Mouse (Mus musculus) layer of hippocampus, adult 2 months (tissue): ENCODE results near the gene Aph1b. TPM values are rescaled to one million over a fixed set of nuclear protein-coding genes. Genes with fewer than 3 reads are reported as not detected.
"Not testable (repeated sequence)": the region's sequence is repeated elsewhere in the genome, so short reads cannot be mapped to it uniquely, and the experiment has no call there.

ENCODE experiments used
- DNase-seq, 2 experiments: peaks; one replicate each; pipeline ENCODE4 v3.0.0; 2022; ENCODE audit warnings: low spot score in 2 of 2
- H3K27ac ChIP-seq: fragments of 200-600 bp; 2 replicates; pipeline ENCODE4 v1.8.1; 2022
- H3K4me3 ChIP-seq: fragments of 200-600 bp; 2 replicates; pipeline ENCODE4 v1.8.1; 2022; ENCODE audit warnings: mild to moderate bottlenecking
- CTCF ChIP-seq: fragments of 200-600 bp; conservative IDR thresholded peaks from 2 replicates; pipeline ENCODE4 v1.8.1; 2022; ENCODE audit warnings: antibody characterized with exemption, mild to moderate bottlenecking, moderate library complexity
- total RNA-seq, 2 experiments: library from RNA; stranded (reverse); gene quantifications; 2 replicates each; pipeline ENCODE4 v1.2.3; 2021

The Aph1b gene
- total RNA-seq, 2 experiments from 2014 or later: 32.3 to 37.1 TPM

- no peak for TF ChIP-seq CTCF
- Histone ChIP-seq H3K4me3 (peak overlapping the region; percentile 72), H3K27ac (peak overlapping the region; percentile 91)
- DNase-seq: no peak
These were observed 444 bp downstream of the Aph1b start for GRCm38 (mm10) chr9:66794629-66795463.

GRCm38 (mm10) chr9:66787821-66788220, 7.5 kb downstream of the Aph1b start:
- DNase-seq: peak; percentile 24 to 47
- Histone ChIP-seq H3K27ac (no peak overlapping the region), H3K4me3 (no peak overlapping the region)
- TF ChIP-seq CTCF: peak; percentile 90

- DNase-seq, H3K4me3 ChIP-seq, H3K27ac ChIP-seq: not testable (repeated sequence)
- peak; percentile 58 for TF ChIP-seq CTCF
These were observed 10.7 kb downstream of the Aph1b start for GRCm38 (mm10) chr9:66784552-66784951.

- no peak for TF ChIP-seq CTCF
- no peak for DNase-seq
- Histone ChIP-seq H3K27ac (no peak overlapping the region), H3K4me3 (no peak overlapping the region)
These were observed 24.6 kb downstream of the Aph1b start for GRCm38 (mm10) chr9:66770701-66771100.

- no peak overlapping the region for H3K27ac ChIP-seq
- no peak for DNase-seq
- no peak overlapping the region for H3K4me3 ChIP-seq
- TF ChIP-seq CTCF: no peak
These were observed 26.0 kb downstream of the Aph1b start for GRCm38 (mm10) chr9:66769275-66769674.

GRCm38 (mm10) chr9:66768721-66769120, 26.6 kb downstream of the Aph1b start:
- H3K27ac ChIP-seq: no peak overlapping the region
- TF ChIP-seq CTCF: no peak
- H3K4me3 ChIP-seq: no peak overlapping the region
- DNase-seq: no peak

- H3K27ac ChIP-seq: no peak overlapping the region
- no peak overlapping the region for H3K4me3 ChIP-seq
- DNase-seq: no peak
- TF ChIP-seq CTCF: no peak
These were observed 34.3 kb downstream of the Aph1b start for GRCm38 (mm10) chr9:66760991-66761390.

- no peak overlapping the region for H3K4me3 ChIP-seq
- DNase-seq: no peak
- H3K27ac ChIP-seq: peak overlapping the region; percentile 2; the same call in 1 of the 2 replicates
- TF ChIP-seq CTCF: no peak
These were observed 42.4 kb downstream of the Aph1b start for GRCm38 (mm10) chr9:66752849-66753248.

GRCm38 (mm10) chr9:66748390-66748789, 46.9 kb downstream of the Aph1b start:
- no peak for DNase-seq
- no peak for TF ChIP-seq CTCF
- Histone ChIP-seq H3K27ac (no peak overlapping the region), H3K4me3 (no peak overlapping the region)

GRCm38 (mm10) chr9:66744531-66744930, 50.8 kb downstream of the Aph1b start:
- DNase-seq: no peak
- Histone ChIP-seq H3K27ac (no peak overlapping the region), H3K4me3 (no peak overlapping the region)
- no peak for TF ChIP-seq CTCF

- TF ChIP-seq CTCF: no peak
- Histone ChIP-seq H3K27ac (no peak overlapping the region), H3K4me3 (no peak overlapping the region)
- no peak for DNase-seq
These were observed 55.8 kb downstream of the Aph1b start for GRCm38 (mm10) chr9:66739516-66739915.

- no peak for DNase-seq
- Histone ChIP-seq H3K27ac (no peak overlapping the region), H3K4me3 (no peak overlapping the region)
- no peak for TF ChIP-seq CTCF
These were observed 58.7 kb downstream of the Aph1b start for GRCm38 (mm10) chr9:66736551-66736950.

GRCm38 (mm10) chr9:66736016-66736415, 59.3 kb downstream of the Aph1b start:
- DNase-seq: no peak
- no peak for TF ChIP-seq CTCF
- peak overlapping the region; percentile 89; the same call in 1 of the 2 replicates for H3K27ac ChIP-seq
- H3K4me3 ChIP-seq: no peak overlapping the region

GRCm38 (mm10) chr9:66735122-66735521, 60.2 kb downstream of the Aph1b start:
- Histone ChIP-seq H3K27ac (peak overlapping the region; percentile 89), H3K4me3 (no peak overlapping the region)
- TF ChIP-seq CTCF: no peak
- no peak for DNase-seq
